Mouse (Mus musculus) fat pad, adult 2 months (tissue): Measurements from ENCODE around the gene Ldah.

Experiments used
- DNase-seq: peaks from one replicate; pipeline ENCODE4 v3.0.0-alpha.2; 2011; ENCODE audit warnings: low read depth, low spot score; ENCODE audit errors: extremely low read depth

The Ldah gene

DNA sequence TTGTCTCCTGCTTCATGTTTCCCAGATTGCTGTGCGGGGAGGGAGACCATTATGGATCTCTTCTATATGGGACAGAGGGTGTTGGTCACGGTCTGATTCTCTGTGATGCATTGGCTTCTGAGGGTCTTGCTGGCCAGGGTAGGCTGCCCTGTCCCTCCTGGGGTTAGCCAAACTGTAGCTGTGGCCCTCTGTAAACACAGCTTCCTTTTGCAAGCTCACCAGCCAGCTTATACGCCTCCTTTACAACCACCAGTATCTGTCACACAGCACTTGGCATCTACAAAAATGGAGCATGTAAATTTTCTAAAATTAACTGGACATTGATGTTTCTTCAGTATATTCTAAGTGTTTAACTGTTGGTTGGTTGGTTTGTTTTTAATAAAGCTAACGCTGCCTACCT is 67.5 kb downstream of the Ldah start:
- no peak for DNase-seq

DNA sequence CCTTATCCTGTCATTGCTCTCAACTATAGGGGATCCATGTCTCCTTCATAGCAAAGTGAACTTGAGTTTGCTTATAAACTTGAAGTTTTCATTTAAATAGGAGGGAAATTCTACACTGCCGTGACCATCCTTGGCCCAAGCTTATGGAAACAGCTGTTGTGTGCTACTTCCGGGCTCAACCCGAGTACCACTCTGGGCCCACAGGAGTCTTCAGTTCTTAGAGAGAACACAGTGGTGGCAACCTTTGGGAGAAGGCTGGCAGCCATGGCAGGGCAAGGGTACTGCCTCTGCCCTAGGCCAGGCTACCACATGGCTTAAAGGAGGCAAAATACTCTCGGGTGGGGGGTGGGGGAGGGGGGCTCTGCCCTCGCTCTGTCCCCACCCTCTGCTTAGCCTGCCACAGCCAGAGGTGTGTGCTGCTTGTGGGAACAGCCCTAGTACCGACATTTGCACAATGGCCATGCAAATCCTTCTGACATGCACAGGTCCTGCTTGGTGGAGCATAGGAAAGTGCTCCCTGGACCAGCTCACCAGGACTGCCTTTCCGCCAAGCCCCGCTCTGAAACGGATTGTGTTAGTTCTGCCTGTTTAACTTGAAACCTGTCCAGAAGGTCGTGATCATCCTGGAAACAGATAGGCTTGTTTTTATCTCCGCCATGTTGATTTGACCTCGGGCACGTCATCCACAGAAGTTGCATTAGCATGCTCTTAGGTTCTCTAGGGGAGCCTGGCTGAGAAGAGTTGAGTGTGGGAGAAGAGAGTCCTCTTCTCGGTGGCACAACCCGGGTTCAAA is 73.5 kb downstream of the Ldah start:
- no peak for DNase-seq

DNA sequence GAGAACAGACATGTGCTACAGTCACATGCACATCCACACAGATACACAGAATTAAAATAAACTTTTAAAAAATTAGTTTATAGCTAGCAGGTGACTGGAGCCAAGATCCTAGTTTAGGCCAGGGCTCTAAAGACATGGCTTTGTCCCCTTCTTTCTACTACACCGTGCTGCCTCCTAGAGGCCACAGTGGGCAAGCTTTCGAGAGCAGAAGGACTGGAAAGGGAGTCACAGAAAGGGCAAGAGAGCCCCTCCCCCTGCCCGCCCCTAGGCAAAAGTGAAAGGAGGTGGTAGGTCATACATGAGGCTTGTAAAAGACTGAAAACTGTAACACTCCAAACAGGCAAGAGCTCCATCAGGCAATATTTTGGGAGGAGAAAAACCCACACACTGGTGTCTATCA is 80.1 kb downstream of the Ldah start:
- DNase-seq: no peak

DNA sequence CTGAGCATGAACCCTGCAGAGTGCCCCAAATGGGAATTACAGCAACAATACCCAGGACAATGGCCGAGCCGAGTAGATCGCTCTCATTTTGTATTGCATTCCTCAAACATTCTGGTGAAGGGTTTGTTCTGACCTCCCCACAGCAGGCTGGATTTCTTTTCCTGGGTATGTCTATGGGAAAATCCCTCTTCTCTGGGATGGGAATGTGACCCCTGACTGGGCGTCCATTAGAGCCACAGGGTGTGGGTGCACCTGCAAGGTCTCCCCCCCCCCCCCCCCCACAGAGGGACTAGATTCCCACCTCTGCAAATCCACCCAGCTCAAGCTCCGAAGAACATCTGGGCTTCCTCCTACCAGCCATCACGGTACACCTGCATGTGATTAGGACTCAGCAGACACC is 81.2 kb downstream of the Ldah start:
- no peak for DNase-seq

DNA sequence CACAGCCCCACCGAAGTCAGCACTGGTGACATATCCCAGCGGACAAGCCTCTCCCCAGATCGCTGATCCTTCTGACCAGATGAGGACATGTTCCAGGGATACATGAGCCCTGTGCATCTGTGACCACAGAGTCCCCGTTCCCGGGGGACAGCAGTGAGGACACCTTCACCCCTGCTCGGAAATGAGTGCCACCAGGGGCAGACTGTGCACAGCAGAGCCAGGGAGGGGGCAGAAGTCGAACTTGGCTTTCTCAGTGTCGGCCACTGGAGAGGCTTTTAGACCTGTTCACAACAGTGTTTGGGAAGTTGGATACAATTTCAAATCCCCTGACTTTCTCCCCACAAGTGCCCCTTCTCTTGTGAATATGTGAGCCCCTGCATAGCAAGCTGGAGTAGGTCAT is 81.6 kb downstream of the Ldah start:
- no peak for DNase-seq

DNA sequence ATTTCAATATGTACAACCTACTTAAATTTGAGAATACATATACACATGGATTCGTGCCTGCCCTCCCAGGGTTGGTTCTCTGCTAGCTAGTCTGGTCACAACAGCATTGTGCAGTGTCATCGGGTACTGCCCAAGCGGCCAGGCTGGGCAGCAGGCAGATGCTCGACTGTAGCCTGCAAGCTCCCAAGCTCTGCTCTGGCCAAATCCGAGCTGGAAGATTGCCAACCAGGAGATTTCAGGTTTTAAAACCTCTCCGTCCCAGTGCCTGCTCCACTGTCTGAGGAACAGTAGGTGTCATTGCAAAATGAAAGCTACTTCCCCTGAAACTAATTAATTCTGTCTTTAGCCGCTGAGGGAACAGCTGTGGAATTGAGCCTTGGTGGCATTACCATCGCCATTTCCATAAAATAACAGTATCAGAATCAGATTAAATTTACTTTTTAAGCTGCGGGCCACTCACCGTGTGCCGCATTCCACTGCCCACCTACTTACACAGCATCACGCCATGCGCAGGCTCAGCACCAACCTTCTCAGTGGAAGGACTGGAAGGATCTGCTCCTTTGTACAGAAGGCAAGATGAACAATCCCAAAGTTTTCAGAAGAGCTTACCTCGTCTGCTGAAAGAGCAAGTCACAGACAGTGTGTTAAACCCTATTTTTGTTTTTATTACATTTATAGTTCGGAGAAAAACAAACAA is 83.4 kb downstream of the Ldah start:
- DNase-seq: peak; percentile 16

DNA sequence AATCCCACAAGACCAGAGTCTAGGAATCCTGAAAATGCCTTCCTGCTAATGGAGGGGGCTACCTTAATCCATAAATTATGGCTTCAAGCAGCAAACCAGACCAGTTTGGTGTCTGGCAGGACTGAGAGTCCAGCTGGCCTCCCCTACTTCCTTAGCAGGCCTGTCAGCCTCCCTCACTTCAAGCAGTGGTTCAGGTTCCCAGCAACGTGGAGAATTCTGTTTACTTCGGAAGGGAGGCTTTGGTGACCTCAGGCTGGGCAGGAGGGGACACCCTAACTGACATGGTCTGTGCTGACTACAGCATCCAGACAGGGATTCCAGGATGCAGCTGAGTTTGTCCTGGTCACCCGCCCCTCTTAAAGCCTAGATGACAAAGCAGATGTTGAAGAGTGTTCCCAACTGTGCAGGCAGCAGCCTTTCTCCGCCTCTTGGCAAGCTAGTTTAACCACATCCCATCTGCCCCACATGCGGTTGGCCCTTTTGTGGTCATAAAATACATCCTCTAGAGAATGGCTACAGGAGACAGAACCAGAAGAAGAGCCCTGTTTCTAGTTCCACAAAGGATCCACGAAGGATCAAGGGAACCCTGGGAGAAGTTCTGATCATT is 87.5 kb downstream of the Ldah start:
- DNase-seq: no peak

DNA sequence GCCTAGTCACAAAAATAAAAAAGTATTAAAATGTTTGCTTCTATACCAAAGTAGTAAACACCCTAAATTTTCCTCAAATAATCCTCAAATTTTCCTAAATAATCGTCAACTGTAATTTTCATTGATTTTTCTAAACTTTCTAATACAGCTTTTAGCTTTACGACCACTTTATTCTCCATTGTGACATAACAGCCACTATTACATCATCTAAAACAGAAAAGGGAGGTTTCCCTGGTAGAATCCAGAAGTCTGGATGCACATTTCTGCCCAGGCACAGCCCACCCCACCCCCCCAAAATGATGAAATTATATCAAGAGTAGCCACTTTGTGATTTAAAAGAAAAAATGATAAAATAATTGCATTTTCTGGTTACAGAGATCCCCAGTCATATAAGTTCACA is 88.2 kb downstream of the Ldah start:
- no peak for DNase-seq

DNA sequence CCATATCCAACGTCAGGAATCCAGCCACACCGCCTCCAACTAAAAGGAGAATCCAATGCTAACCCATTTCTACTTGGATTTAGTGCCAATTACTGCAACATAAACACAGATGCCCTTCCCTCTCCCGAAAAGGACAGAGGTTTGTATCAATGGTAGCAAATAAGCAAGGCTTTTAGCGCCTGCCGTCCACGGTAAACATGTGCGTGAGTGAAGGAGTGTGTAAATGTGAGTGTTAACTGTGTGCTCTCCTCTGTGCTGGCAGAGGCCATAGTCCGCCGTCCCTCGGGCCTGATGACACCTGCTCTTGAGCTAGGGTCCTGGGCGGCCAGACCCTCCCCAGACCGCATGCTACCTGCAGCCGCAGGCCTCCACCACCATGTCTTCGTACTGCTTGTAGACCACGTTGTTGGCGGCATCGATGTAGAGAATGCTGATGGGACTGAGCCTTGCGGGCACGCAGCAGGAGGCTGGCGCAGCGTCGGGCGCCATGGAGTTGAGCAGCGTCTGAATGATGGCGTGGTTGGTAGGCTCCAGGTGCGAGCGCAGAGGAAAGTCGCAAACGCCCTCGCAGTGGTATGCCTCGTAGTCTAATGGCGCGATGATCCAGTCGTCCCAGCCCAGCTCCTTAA is 89.8 kb downstream of the Ldah start:
- DNase-seq: no peak

DNA sequence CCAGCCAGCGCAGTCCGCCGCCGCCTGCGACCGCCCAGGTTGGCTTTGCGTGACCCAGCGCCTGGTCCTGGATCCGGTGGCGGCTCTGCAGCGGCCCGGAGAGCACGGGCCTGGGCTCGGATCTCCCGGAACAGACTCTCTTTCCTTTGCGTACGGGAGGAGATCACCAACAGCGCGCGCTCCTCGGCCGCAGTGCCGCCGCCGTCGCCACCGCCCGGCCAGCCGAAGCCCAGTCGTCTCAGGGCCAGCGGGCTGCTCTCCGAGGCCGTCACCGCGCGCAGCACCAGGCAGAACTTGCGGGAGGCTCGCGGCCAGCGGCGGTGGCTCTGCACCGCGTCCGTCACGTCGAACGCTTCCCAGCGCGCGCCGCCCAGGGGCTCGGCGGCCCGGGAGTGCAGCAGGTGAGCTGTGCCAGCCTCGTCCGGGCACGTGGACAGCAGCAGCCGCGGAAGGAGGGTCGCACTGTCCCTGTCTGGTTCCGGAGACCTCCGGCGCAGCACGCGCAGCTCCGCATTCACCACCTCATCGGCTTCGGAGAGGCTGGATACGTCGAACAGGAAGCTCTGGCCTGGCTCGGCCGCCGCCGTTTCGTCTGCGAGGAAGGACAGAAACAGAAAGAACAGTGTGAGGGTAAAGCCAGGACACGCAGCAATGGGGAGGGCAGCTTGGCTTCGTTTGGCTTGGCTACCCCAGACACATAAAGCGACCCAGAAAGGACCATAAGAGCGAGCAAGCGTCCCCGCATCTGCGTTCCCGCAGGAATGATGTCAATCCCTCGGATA is 90.6 kb downstream of the Ldah start:
- DNase-seq: no peak

DNA sequence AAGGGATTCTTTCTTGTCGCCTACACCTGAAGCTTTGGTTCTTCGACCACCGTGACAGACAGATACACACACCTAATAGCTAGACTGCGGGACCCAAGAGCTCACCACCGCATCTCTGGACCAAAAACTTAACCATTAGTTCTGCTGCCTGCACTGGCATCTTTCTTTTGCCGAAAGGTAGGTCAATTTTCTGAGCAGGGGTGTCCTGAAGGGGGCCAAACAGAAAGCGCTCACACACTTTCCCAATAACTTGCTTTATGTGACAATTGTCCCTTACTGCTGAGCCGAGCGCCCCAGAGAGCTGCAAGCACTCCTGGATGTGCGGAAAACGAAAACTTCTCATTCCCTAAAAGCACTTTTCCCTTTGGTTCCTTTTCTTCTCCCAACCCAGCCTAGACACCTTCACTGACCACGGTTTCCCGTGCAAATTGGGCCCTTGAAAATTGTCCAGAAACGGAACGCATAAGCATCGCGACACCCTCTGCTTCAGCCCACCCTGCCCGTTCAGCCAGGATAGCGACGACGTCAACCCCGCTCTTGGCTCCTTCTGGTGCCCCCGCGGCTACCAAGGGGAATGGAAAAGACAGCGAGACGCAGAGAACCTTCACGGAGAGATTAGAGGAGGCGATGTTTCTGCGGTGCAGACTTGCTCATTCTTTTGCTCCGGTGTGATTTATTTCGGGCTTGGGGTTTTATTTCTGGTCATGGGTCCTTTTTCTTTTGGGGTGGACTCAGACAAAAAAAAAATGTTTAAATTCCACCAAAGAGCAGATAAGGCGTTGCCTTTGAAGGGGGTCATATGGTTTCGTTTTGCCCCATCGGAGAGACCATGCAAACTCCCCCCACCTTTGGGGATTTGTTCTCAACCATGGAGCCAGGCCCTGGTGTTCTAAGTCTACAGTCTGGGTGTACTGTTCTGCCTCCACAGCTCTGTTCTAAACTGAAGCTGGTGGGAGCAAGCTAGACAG is 91.5 kb downstream of the Ldah start:
- DNase-seq: no peak

DNA sequence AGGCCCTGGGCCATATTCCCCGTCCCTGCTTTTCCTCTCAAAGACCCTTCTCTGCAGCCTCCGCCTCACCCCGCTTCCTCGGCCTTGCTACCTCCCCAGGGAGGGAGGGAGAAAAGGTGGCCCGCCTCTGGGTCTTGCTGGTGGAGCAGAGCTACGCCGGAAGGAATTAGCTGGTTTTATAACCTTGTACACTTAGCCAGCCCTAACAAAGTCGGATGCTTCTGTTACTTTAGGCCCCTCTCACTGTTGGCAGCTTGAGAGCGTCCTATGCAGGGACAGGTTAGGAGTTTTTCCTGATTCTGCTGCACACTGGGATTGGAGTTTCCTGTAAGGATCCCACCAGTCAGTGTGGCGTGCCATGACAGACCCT is 92.2 kb downstream of the Ldah start:
- DNase-seq: no peak

DNA sequence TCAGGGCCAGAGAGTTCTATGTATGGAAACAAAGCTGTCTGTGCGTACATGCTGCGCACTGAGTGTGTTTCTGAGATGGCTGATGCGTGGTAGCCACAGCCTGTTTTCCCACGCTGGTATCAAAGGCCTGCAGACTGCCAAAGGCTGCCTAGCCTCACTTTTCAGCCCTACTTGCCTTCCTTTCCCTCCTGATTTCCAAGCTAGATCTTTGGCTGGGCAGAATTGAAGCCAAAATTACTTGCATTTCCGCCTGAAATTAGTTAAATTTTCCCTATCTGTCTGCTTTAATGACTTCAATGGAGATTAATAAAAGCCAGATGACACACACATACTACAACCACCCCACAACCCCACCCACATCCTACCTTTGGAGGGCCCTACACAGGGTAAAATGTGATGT is 92.6 kb downstream of the Ldah start:
- no peak for DNase-seq

DNA sequence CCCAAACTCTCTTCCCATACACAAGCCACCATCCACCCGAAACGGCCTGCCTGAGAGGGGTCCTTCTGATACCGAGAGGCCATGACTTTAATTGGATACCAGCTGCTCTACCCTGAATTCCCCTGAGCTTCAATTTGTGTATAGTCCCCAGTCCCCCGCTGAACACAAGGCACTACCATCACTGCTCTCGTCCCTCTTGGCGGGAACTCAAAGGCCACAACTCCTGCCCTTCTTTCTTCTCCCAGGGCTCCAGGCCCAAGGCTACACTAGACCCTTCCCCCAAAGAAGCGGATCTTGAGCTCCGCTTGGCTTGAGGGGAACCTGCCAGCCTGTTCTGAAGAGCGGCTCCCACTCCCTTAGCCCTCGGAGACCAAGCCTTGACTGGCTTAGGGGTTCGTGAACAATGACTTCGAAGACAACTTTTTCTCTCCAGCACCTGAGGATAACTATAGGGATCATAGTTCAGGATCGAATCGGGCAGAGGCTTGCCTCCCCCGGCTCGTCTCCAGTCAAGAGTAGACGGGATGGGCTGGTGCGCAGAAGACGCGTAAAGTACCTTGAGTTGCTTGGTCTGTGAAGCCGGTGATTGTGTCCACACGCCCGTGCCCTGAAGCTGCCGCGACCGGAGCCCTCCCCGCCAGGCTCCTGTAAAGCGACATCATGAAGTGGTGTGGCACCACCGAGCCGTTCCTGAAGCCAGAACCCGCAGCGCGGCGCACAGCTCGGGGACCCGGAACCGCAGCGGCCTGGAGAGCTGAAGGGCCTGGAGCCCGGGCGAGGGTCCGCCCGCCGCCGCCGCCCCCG is 93.3 kb downstream of the Ldah start:
- DNase-seq: no peak

DNA sequence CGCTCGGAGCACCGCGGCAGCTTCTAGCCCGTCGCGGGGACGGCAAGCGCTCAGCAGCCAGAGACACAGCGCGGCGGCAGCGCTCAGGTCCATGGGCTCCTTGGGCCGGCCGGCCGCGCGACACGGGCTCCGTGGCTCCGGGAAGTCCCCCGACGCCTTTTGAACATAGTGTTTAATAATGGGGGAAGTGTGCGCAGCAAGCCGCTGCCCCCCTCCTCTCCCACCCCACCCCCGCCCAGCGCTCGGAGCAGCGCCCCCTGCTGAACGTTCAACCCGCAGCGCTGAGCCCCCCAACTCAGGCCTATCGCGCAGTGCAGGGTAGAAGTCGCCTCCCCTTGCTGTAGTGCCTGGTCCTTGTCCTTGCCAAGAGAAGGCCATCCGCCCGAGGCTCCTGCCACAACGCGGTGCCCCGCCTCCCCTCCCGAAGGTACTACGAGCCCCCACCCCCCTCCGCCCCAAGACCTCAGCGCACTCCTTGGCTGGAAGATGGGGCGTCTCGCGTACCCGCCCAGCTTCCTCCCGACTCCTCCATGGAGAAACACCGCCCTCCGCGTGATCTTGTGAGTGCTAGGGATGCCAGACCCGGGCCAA is 94.0 kb downstream of the Ldah start, which contains the start of gene Gdf7:
Gene Gdf7 (minus strand): TSS at position 114 of the 591 bp plus-strand sequence.
- no peak for DNase-seq

DNA sequence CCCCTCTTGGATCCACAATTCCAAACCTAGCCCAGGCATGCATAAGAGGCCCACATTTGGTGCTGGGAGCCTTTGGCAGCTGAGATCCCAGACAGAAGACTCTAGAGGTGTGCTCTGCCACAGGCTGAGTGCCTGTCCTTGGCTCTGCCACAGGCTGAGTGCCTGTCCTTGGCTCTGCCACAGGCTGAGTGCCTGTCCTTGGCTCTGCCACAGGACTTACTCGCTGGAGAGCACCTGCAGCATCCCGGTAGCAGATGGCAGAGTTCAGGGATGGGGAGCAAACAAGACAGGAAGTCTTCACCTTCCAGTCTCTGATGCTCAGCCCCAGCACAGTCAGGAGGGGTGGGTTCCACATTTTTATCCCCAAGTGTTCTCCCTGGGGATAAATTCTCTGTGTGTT is 97.4 kb downstream of the Ldah start:
- no peak for DNase-seq

DNA sequence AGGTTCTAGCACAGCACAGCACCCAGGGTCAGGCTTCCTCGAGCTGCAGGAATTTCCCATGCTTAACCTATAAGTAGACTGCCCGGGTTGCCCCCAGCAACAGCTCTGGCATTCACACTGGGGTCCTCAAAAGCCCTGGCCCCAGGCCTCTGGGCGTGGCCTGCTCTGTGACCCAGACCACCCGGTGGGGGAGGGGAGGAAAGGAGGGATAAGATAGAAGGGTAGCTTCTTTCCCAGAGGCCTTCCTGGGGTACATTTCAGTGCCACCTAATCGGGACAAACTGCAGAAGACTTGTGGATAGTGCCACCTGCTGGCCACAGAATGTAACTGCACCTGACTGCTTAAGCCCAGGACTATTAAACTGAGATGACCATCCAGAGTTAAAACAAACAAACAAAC is 98.5 kb downstream of the Ldah start:
- no peak for DNase-seq

DNA sequence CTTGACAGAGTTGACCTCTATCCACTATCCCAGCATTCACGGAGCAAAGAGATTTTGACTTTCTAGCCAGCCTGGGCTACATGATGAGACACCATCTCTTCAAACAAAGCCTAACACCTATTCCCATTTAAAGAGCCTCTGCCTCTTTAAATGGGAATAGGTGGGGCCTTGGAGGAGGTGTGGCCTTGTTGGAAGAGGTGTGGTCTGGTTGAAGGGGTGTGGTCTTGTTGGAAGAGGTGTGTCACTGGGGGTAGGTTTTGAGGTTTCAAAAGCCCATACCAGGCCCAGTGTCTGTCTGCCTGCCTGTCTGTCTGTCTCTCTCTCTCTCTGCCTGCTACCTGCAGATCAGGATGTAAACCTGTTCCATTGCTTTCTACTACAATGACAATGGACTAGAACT is 99.0 kb downstream of the Ldah start:
- DNase-seq: no peak

DNA sequence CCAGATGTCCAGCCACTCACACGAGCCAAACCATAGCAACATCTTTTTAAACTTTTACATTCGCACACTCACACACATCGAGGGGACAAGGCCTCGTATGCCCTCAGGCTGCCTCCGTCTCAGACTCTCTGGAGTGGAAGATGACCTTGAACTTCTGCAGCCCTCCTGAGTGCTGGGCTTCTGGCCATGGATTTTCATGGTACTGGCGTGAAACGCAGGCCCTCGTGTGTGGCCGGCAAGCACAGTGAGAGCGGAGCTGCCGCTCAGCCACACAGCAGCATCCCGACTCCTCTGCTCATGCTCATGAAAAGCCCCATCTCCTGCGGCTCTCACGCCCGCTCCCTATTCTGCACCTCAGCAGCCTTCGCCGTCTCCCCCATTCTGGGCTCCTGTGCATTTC is 103.1 kb downstream of the Ldah start:
- DNase-seq: no peak
